Mouse (Mus musculus) liver, adult 2 months (tissue): Measurements from ENCODE around the gene Cox6b2. TPM values are rescaled to one million over a fixed set of nuclear protein-coding genes. Genes with fewer than 3 reads are reported as not detected.
A peak's percentile ranks its signal among the peaks of the same experiment; 100 is the strongest.

Experiments used
- DNase-seq: peaks from one replicate; pipeline ENCODE4 v3.0.0-alpha.2; 2011; ENCODE audit warnings: low read depth, low spot score; ENCODE audit errors: extremely low read depth
- H3K27ac ChIP-seq: fragments of 200-500 bp; replicated peaks from 2 replicates; pipeline ENCODE4 v1.5.1; 2012; ENCODE audit warnings: low read depth, mild to moderate bottlenecking, control low read depth, inconsistent platforms, low read length; ENCODE audit not compliant: insufficient read depth
- H3K27me3 ChIP-seq: fragments of 200-500 bp; 2 replicates; pipeline ENCODE4 v1.6.1; 2012; ENCODE audit warnings: mild to moderate bottlenecking, moderate library complexity, low read length, inconsistent platforms; ENCODE audit not compliant: control insufficient read depth, insufficient read depth
- H3K36me3 ChIP-seq: fragments of 200-500 bp; 2 replicates; pipeline ENCODE4 v1.6.1; 2012; ENCODE audit warnings: low read length, inconsistent platforms; ENCODE audit not compliant: control insufficient read depth, insufficient read depth
- H3K4me1 ChIP-seq: fragments of 200-500 bp; 2 replicates; pipeline ENCODE4 v1.6.1; 2011; ENCODE audit warnings: low read length; ENCODE audit not compliant: control insufficient read depth, insufficient read depth
- H3K4me3 ChIP-seq: fragments of 200-500 bp; 2 replicates; pipeline ENCODE4 v1.5.1; 2011; ENCODE audit warnings: low read depth, mild to moderate bottlenecking, control low read depth, low read length, moderate library complexity; ENCODE audit not compliant: insufficient read depth
- H3K79me2 ChIP-seq: fragments of 200-500 bp; 2 replicates; pipeline ENCODE4 v1.6.1; 2012; ENCODE audit warnings: inconsistent platforms, mild to moderate bottlenecking, low read length, moderate library complexity; ENCODE audit not compliant: control insufficient read depth, insufficient read depth
- H3K9ac ChIP-seq: fragments of 200-500 bp; 2 replicates; pipeline ENCODE4 v1.6.1; 2012; ENCODE audit warnings: low read depth, mild to moderate bottlenecking, control low read depth, inconsistent platforms, low read length
- CTCF ChIP-seq: fragments of 200-500 bp; IDR thresholded peaks from 2 replicates; pipeline ENCODE4 v1.5.1; 2011; ENCODE audit warnings: low read depth, low read length, control low read depth
- POLR2A ChIP-seq: fragments of 200-500 bp; IDR thresholded peaks from 2 replicates; pipeline ENCODE4 v1.6.1; 2011; ENCODE audit warnings: low read length, control low read depth; ENCODE audit not compliant: insufficient read depth; ENCODE audit errors: extremely low read depth
- WGBS: fragments of 180-500 bp; shearing (Covaris S2); methylation state at CpG from one replicate; pipeline ENCODE4 v1.1.7; 2018; 5-methylcytosine and 5-hydroxymethylcytosine counted together
- polyA plus RNA-seq: library from polyadenylated mRNA; depleted of rRNA; stranded (reverse); fragments of >200 nt; gene quantifications from 2 replicates; pipeline ENCODE4 v1.2.3, GENCODE M21; 2012
- total RNA-seq: library from RNA; depleted of rRNA; stranded (reverse); fragments of >200 nt; gene quantifications from 2 replicates; pipeline ENCODE4 v1.2.3, GENCODE M21; 2014

Cox6b2 gene
- total and polyA plus RNA-seq, 2 experiments: 1.3 TPM; not detected in 1

DNA sequence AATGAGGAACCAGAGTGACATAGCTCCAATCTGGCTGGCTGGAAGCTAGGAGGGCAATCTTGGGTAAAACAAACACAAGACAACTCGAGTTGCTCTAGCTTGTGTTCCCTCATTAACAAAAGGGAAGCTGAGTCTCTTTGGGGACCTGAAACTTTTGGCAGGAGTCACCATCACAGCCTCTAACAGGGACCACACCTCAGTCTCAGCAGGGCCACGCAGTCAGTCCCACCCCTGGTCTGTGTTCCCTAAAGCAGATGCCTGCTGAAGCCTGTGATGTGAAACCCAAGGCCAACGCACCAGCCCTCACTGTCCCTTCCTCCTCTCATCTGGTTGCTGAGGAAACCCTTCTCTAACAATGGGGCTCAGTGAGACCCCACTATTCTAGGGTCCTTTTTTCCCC is 29.2 kb upstream of the Cox6b2 start:
- Histone ChIP-seq H3K27ac (no peak overlapping the region), H3K36me3 (no peaks in the 10 kb centered on the region; the same call in 1 of the 2 replicates), H3K79me2 (no peaks in the 10 kb centered on the region), H3K9ac (no peak overlapping the region), H3K4me3 (no peak overlapping the region), H3K27me3 (peaks cover 8% of the 10 kb centered on the region; the same call in 1 of the 2 replicates), H3K4me1 (peaks cover 5% of the 10 kb centered on the region; the same call in 1 of the 2 replicates)
- no peak for TF ChIP-seq CTCF
- TF ChIP-seq POLR2A: no peak
- no peak for DNase-seq
- WGBS: 36% methylated on average over 3 of the region's 3 CpGs

- DNase-seq: no peak
- H3K27ac ChIP-seq: no peak overlapping the region
- no peaks in the 10 kb centered on the region for H3K79me2 ChIP-seq
- H3K27me3 ChIP-seq: peaks cover 13% of the 10 kb centered on the region; the same call in 1 of the 2 replicates
- TF ChIP-seq CTCF: no peak
- TF ChIP-seq POLR2A: no peak
- H3K4me1 ChIP-seq: peaks cover 7% of the 10 kb centered on the region; the same call in 1 of the 2 replicates
- no peak overlapping the region for H3K9ac ChIP-seq
- 47% methylated on average over 5 of the region's 5 CpGs for WGBS
- H3K4me3 ChIP-seq: no peak overlapping the region
- no peaks in the 10 kb centered on the region; the same call in 1 of the 2 replicates for H3K36me3 ChIP-seq
Observed at GRCm38 (mm10) chr7:4779921-4780320, 27.0 kb upstream of the Cox6b2 start.

GRCm38 (mm10) chr7:4777851-4778637 is 25.1 kb upstream of the Cox6b2 start:
- WGBS: 11% methylated on average over 20 of the region's 20 CpGs
- H3K4me3 ChIP-seq: no peak overlapping the region
- no peaks in the 10 kb centered on the region for H3K36me3 ChIP-seq

GRCm38 (mm10) chr7:4776861-4777830 is 24.3 kb upstream of the Cox6b2 start:
- Histone ChIP-seq H3K27ac (no peak overlapping the region), H3K36me3 (no peaks in the 10 kb centered on the region), H3K9ac (peak overlapping the region; percentile 49; the same call in 1 of the 2 replicates), H3K79me2 (no peaks in the 10 kb centered on the region), H3K4me1 (peaks cover 7% of the 10 kb centered on the region; the same call in 1 of the 2 replicates), H3K27me3 (peaks cover 13% of the 10 kb centered on the region; the same call in 1 of the 2 replicates), H3K4me3 (peak overlapping the region; percentile 64; the same call in 1 of the 2 replicates)
- no peak for TF ChIP-seq CTCF
- no peak for TF ChIP-seq POLR2A
- DNase-seq: no peak
- 3% methylated on average over 45 of the region's 56 CpGs for WGBS

More at GRCm38 (mm10) chr7:4777851-4778637, 25.1 kb upstream of the Cox6b2 start:
- Histone ChIP-seq H3K79me2 (no peaks in the 10 kb centered on the region), H3K9ac (no peak overlapping the region), H3K27me3 (peaks cover 13% of the 10 kb centered on the region; the same call in 1 of the 2 replicates), H3K4me1 (peaks cover 7% of the 10 kb centered on the region; the same call in 1 of the 2 replicates), H3K27ac (no peak overlapping the region)
- no peak for TF ChIP-seq CTCF
- DNase-seq: no peak

DNA sequence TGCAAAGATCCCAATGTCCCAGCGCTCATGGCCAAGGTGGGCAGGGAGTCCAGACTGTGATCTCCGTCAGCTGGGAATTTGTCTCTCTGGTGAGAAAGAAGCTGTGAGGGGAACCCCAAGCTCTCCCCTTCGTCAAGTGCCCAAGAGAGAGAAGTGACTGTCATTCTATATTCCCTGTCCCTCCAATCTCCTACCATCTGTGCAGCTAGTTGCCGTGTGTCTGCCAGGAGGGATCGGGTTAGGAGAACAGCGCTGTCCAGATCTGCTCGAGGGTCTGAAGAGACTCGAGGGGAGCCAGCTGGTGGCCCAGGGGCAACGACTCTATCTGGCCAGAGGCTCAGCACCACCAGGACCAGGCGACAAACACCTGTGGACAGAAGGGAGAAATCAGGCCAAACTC is 23.2 kb upstream of the Cox6b2 start:
- 63% methylated on average over 10 of the region's 10 CpGs for WGBS
- H3K9ac ChIP-seq: no peak overlapping the region
- H3K36me3 ChIP-seq: no peaks in the 10 kb centered on the region
- peaks cover 7% of the 10 kb centered on the region; the same call in 1 of the 2 replicates for H3K4me1 ChIP-seq
- no peaks in the 10 kb centered on the region for H3K79me2 ChIP-seq
- H3K4me3 ChIP-seq: no peak overlapping the region
- no peak overlapping the region for H3K27ac ChIP-seq
- no peak for TF ChIP-seq CTCF
- no peak for TF ChIP-seq POLR2A
- no peak for DNase-seq
- peaks cover 13% of the 10 kb centered on the region; the same call in 1 of the 2 replicates for H3K27me3 ChIP-seq
